Mouse (Mus musculus) spleen, postnatal 36 days (tissue): ENCODE measurements around the gene Higd2a.
A peak's percentile ranks its signal among the peaks of the same experiment; 100 is the strongest.

Source experiments
- DNase-seq, 2 experiments: peaks; one replicate each; pipeline ENCODE4 v3.0.0; 2022; ENCODE audit warnings: low spot score in 2 of 2, mixed read lengths in 1 of 2

Gene Higd2a

GRCm38 (mm10) chr13:54621155-54621932, 31.3 kb downstream of the Higd2a start, which contains the start of gene Faf2:
Gene Faf2 (plus strand): TSS chr13:54621784.
- DNase-seq = peak; percentile 94 to 96

DNA sequence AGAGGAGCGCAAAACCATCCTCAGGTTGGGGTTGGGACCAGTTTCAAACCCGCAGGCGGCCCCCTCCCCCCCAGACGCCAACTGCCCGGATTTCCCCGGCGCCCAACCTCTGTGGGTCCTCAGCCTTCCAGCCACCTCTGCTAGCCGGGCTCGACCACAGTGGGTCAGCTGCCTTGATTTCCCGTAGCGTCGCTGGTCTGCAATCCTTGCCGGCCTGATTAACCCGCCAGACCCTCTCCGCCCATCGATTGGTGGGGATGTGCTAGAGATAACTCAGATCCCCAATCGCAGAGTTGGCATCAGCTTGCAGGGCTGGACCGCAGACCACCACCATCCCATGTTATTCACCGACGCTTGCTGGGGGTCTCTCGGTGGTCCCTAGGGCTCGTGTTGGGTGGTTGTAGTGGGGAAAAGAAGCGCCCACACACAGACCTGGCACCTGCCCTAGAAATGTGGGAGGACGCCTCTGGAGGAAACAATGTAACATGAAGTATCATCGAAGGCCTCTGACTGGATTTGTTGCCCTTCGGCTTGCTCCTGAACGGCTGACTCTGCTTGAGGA, 32.0 kb downstream of the Higd2a start:
- peak in 1 of 2 experiments; percentile 6 for DNase-seq

DNA sequence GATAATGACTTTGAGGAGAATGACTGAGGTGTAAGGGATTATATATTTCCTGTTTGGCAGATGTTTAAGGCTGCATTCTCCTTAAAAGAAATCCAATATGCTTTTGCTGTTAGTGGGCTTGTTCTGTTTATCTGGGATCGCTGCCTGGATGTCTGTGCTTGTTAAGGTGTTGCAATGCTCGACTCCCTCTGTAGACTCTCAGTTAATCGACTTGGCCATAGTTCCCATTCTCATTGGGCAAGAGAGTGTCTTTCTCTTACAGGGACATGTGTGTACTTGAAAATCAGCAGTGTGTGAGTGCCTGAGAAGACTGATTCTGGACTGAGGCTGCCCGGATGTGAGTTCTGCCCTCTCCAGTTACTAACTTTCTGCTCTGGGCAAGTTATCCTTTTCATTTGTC, 39.1 kb downstream of the Higd2a start:
- DNase-seq = no peak

DNA sequence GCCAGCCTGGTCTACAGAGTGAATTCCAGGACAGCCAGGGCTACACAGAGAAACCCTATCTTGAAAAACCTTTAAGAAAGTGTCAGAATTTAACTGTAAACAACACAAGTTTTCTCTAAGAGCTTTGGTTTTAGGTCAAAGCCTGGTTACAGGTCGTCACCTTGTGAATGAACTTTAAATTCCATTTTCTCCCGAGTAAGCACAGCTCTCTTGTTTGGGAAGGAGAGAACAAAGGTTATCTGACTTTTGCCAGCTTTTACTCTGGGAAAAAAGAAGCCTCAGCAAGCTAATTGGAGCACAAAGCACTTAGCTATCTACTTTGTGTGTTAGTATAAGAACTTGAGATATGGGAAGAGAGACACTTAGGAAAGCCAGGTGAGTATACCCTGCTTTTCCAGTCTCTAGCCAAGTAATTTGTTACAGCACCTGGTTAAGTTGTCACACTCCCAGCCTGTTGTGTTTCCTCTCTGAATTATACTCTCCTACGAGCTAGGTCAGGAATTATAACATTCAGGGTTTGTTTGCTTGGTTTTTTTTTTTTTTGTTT, 42.8 kb downstream of the Higd2a start:
- no peak for DNase-seq

GRCm38 (mm10) chr13:54635011-54635410, 45.0 kb downstream of the Higd2a start:
- no peak for DNase-seq
